Mouse (Mus musculus): ENCODE measurements at regions not wholly inside any gene's neighbourhood (a gene's known extent, or its start where the extent isn't known, plus 50 kb on each side); places are given as distances from the start of the nearest gene placed in this dataset.

GRCm38 (mm10) chr16:86894333-86894732 is 459.7 kb upstream of the N6amt1 start:
- TF ChIP-seq ZC3H11A (IDR thresholded peaks at IDR 0.05; ENCODE audit: borderline replicate concordance, low read depth, low read length) (no peak), HCFC1 (IDR thresholded peaks at IDR 0.05; ENCODE audit: borderline replicate concordance, insufficient read depth, low read length) (no peak), CHD2 (IDR thresholded peaks at IDR 0.05; ENCODE audit: low read depth, low read length) (no peak), MAFK (IDR thresholded peaks at IDR 0.05; ENCODE audit: insufficient read depth, low read depth, low read length) (no peak), ZNF384 (IDR thresholded peaks at IDR 0.05; ENCODE audit: low read depth, low read length) (no peak)

Data from ES-E14 (cell line).